Mouse (Mus musculus) heart, embryonic 14.5 days (tissue): ENCODE results near the gene Pnldc1. TPM values are rescaled to one million over a fixed set of nuclear protein-coding genes. Genes with fewer than 3 reads are reported as not detected.
"Not testable (repeated sequence)": the region's sequence is repeated elsewhere in the genome, so short reads cannot be mapped to it uniquely, and the experiment has no call there.

Experiments
- ATAC-seq: fragments of 200-750 bp; cut with Nextera tagmentation; 2 replicates; pipeline ENCODE4 v1.8.0; 2017; ENCODE audit warnings: low read depth, moderate TSS enrichment; ENCODE audit not compliant: insufficient number of reproducible peaks, insufficient read depth, low FRiP score
- H3K27ac ChIP-seq, 2 experiments: fragments of 200-500 bp in 1 of 2; fragments of 300-500 bp in 1 of 2; sonication (generic) in 1 of 2; replicated peaks in 1 of 2; 2 replicates each; pipeline ENCODE4 v1.5.1; 2012 to 2014; ENCODE audit warnings: low read depth in 2 of 2, low read length in 2 of 2, control low read depth in 1 of 2, mild to moderate bottlenecking in 1 of 2, mixed read lengths in 1 of 2; ENCODE audit not compliant: control insufficient read depth in 1 of 2, insufficient read depth in 1 of 2
- H3K27me3 ChIP-seq: fragments of 300-500 bp; sonication (generic); 2 replicates; pipeline ENCODE4 v1.6.1; 2014; ENCODE audit warnings: mild to moderate bottlenecking, low read length, control low read depth; ENCODE audit not compliant: control insufficient read depth, insufficient read depth
- H3K36me3 ChIP-seq: fragments of 300-500 bp; sonication (generic); 2 replicates; pipeline ENCODE4 v1.6.1; 2014; ENCODE audit warnings: mild to moderate bottlenecking, control low read depth, low read length, mixed read lengths; ENCODE audit not compliant: control insufficient read depth, insufficient read depth
- H3K4me1 ChIP-seq, 2 experiments: fragments of 200-500 bp in 1 of 2; fragments of 300-500 bp in 1 of 2; sonication (generic) in 1 of 2; 2 replicates each; pipeline ENCODE4 v1.6.1; 2012 to 2014; ENCODE audit warnings: low read length in 2 of 2, control low read depth in 1 of 2, mixed read lengths in 1 of 2; ENCODE audit not compliant: control insufficient read depth in 2 of 2, insufficient read depth in 2 of 2
- H3K4me2 ChIP-seq: fragments of 300-500 bp; sonication (generic); 2 replicates; pipeline ENCODE4 v1.6.1; 2014; ENCODE audit warnings: mild to moderate bottlenecking, low read length
- H3K4me3 ChIP-seq, 2 experiments: fragments of 200-500 bp in 1 of 2; fragments of 300-500 bp in 1 of 2; sonication (generic) in 1 of 2; 2 replicates each; pipeline ENCODE4 v1.5.1; 2012 to 2014; ENCODE audit warnings: low read length in 2 of 2, mild to moderate bottlenecking in 2 of 2, control low read depth in 1 of 2, low read depth in 1 of 2, moderate library complexity in 1 of 2; ENCODE audit not compliant: control insufficient read depth in 1 of 2, insufficient read depth in 1 of 2
- H3K9ac ChIP-seq: fragments of 300-500 bp; sonication (generic); 2 replicates; pipeline ENCODE4 v1.6.1; 2014; ENCODE audit warnings: mild to moderate bottlenecking, low read length
- H3K9me3 ChIP-seq: fragments of 300-500 bp; sonication (generic); 2 replicates; pipeline ENCODE4 v1.6.1; 2016; ENCODE audit warnings: low read length, control low read depth; ENCODE audit not compliant: control insufficient read depth
- WGBS: fragments of 180-500 bp; shearing (Covaris S2); extraction: QIAGEN DNeasy Blood & Tissue Kit; methylation state at CpG from one replicate; pipeline ENCODE4 v1.1.7; 2014; 5-methylcytosine and 5-hydroxymethylcytosine counted together
- polyA plus RNA-seq: library from polyadenylated mRNA; unstranded; fragments of >200 nt; fragmentation: Nextera tagmentation; extraction: Ambion mirVana; gene quantifications from 2 replicates; pipeline ENCODE4 v1.2.1, GENCODE M21; 2014

Pnldc1 gene
- polyA plus RNA-seq = 1.5 and 1.6 TPM in 2 replicates

DNA sequence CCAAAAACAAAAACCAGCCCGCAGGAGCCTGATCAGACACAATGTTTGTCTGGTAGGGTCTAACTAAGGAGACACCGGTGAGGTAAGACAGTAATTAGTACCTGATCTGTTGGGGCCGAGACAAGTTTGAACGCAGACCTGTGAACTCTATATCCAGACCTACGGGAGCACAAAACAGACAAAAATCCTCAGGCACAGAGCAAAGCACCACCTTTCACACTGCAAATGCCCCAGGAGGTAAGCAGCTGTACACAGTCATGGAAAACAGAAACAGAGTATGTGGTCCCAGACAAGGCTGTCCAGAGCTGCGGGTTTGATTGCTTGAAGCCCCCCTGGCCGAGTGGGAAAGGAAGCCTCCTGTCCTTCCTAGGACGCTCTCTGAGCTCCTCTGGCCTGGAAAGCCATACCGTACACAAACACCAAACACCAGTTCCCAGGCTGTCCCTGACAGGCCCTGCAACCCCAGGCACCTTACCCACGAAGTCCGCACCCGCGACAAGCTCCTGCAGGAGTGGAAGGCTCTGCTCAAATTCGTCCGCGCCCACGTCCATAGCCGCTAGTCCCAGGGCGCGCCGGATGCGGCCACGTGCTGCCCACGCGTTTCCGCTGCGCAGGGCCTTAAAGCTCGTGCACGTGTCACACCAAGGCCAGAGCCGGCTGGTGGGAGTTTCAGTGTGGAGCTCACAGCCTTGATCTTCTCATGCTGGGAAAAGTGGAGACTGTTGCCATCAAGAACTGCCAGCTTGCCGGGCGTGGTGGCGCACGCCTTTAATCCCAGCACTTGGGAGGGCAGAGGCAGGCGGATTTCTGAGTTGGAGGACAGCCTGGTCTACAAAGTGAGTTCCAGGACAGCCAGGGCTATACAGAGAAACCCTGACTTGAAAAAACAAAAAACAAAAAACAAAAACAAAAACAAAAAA, at the start of gene Pnldc1:
Pnldc1 (minus strand) TSS at position 870 of the 920 bp plus-strand sequence.
- ATAC-seq = no peak
- no peaks in the 10 kb centered on the region for H3K27me3 ChIP-seq
- peaks cover 66% of the 10 kb centered on the region for H3K36me3 ChIP-seq
- no peak within 1 kb of the TSS for H3K9ac ChIP-seq
- no peak within 1 kb of the TSS for H3K27ac ChIP-seq
- H3K4me3 ChIP-seq = no peak within 1 kb of the TSS
- no peak within 1 kb of the TSS for H3K4me2 ChIP-seq
- H3K4me1 ChIP-seq = 0 out of 4 replicates have a peak, but pooled peaks cover 0 to under 1% of the 10 kb centered on the region in 2 experiments
- no peaks in the 10 kb centered on the region for H3K9me3 ChIP-seq
- 76% methylated on average over 35 of the region's 35 CpGs for WGBS

DNA sequence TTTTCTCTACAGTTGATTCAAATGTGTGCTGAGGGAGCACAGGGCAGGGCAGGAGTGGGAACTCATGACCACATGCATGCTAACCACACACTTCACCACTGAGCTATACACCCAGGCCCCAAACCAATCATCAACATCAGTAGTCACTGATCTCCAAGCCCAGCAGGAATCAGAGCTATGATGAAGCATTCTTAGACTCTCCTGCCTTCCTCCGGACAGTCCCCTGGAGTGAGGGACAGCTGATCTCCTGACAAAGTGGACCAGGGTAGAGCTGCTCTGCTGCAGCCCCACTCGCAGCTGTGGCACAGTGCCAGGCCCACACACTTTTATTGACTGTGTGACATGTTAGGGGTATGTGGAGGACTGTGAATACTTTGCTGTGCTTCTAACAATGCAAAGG, 49.3 kb upstream of the Pnldc1 start:
- 42% methylated on average over 1 of the region's 2 CpGs for WGBS
- H3K27me3 ChIP-seq, H3K4me3 ChIP-seq, ATAC-seq, H3K4me2 ChIP-seq, H3K9me3 ChIP-seq, H3K27ac ChIP-seq, H3K4me1 ChIP-seq, H3K9ac ChIP-seq, H3K36me3 ChIP-seq: not testable (repeated sequence)

DNA sequence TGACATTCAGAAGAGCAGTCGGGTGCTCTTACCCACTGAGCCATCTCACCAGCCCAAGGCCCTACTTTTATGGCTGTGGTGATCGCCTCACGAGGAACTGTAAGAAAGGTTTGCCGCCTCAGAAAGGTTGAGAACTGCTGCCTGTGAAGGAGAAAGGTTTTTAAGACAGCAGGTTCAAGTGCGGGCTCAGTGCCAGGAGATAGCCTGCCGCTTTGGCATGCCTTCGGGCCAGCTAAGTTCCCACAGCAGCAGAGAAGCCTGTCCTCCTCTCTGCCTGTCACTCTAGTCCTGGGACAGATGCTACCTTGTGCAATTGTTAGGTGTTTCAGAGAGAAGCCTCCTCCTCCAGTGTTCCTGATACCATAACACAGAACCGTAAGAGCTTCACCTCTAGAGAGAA, 46.6 kb upstream of the Pnldc1 start:
- 91% methylated on average over 8 of the region's 8 CpGs for WGBS
- Histone ChIP-seq H3K27me3 (no peaks in the 10 kb centered on the region), H3K9me3 (no peaks in the 10 kb centered on the region), H3K4me1 (no peaks in the 10 kb centered on the region), H3K4me3 (no peak overlapping the region), H3K9ac (no peak overlapping the region), H3K27ac (no peak overlapping the region), H3K4me2 (no peak overlapping the region), H3K36me3 (peaks cover 14% of the 10 kb centered on the region)
- ATAC-seq = no peak

DNA sequence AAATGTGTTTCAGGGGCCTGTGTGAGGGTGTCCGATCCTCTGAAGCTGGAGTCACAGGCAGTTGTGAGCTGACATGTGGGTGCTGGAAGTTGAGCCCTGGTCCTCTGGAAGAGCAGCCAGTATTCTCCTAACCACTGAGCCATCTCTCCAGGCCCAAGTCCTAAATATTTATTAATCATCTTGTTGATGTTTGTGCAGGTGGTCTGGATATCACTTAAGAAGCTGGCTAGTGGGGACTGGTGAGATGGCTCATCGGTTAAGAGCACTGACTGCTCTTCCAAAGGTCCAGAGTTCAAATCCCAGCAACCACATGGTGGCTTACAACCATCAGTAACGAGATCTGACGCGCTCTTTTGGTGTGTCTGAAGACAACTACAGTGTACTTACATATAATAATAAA, 39.6 kb upstream of the Pnldc1 start:
- 92% methylated on average over 5 of the region's 5 CpGs for WGBS
- ATAC-seq = no peak
- H3K36me3 ChIP-seq = peaks cover 57% of the 10 kb centered on the region

DNA sequence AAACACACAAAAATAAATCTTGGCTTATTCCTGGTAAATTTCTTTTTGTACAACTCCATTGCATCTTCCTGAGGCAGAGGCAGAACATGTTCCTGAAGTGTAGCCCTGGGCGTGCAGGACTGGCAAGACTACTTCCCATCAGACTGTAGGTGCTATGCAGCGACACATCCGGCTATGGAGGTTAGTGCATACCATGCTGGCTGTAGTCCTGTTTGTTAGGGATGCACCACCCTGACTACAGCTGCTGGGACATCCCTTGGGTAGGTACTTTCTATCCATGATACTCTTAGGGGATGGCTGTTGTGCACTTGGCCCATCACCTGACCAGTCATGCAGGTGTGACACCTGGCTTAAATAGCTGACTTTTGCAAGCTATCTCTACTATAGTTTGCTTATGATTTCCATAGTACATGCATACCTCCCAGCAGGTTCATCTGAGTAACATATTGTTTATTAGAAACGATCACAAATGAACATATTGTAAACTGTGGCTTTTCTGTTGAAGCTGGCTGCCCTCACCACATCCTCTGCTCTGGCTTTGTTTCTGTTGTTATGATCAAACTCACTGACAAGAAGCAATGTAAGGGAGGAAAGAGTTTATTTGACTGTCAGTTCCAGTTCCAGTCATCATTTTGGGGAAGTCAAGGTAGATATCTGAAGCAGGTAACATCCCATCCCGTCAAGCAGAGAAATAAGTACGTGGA, 32.6 kb upstream of the Pnldc1 start:
- no peak overlapping the region for H3K9ac ChIP-seq
- no peaks in the 10 kb centered on the region for H3K27me3 ChIP-seq
- no peak overlapping the region for H3K4me3 ChIP-seq
- ATAC-seq = no peak
- H3K4me2 ChIP-seq = no peak overlapping the region
- no peak overlapping the region for H3K27ac ChIP-seq
- H3K9me3 ChIP-seq = no peaks in the 10 kb centered on the region
- peaks cover 35% of the 10 kb centered on the region for H3K36me3 ChIP-seq
- no peaks in the 10 kb centered on the region; a peak in 2 of 4 replicates for H3K4me1 ChIP-seq
- 91% methylated on average over 6 of the region's 6 CpGs for WGBS

More for the DNA sequence above, 39.6 kb upstream of the Pnldc1 start:
- Histone ChIP-seq H3K27me3 (no peaks in the 10 kb centered on the region), H3K27ac (no peak overlapping the region), H3K9me3 (no peaks in the 10 kb centered on the region), H3K4me1 (no peaks in the 10 kb centered on the region), H3K4me2 (no peak overlapping the region), H3K9ac (no peak overlapping the region), H3K4me3 (no peak overlapping the region)

DNA sequence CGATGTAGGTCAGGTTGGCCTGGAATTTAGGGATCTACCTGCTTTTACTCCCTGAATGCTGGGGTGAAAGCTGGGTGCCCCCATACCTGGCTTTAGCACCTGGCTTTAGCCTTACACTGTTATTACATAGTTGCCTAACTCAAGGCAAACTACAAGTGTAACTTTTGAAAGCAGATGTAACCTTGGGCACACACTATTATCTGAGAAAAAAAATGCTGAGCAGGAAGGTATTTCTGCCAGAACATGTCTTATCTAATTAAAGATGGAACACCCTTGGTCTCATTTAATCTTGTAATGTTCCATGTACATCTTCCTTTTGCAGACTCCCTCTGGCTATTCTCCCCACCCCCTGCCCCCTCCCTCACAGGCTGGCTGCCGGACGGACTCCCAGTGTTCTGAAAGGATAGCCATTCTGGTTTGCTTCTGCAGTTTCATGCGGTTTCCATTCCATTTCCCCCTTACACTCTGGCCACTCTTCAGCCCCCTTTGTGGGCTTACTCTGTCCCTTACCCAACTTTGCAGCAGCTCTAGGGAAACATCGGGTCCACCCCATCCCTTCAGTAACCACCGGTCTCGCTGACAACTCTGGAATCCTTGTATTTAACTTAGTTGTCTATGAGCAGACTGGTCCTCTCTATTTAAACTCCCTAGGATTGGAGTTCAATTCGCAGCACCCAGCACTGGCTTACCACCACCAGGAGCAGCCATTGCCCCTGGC, 31.7 kb upstream of the Pnldc1 start:
- Histone ChIP-seq H3K27me3 (no peaks in the 10 kb centered on the region), H3K4me1 (no peaks in the 10 kb centered on the region; a peak in 2 of 4 replicates), H3K9ac (no peak overlapping the region), H3K4me2 (no peak overlapping the region), H3K9me3 (no peaks in the 10 kb centered on the region), H3K36me3 (peaks cover 33% of the 10 kb centered on the region), H3K27ac (no peak overlapping the region), H3K4me3 (no peak overlapping the region)
- no peak for ATAC-seq
- 77% methylated on average over 8 of the region's 8 CpGs for WGBS

DNA sequence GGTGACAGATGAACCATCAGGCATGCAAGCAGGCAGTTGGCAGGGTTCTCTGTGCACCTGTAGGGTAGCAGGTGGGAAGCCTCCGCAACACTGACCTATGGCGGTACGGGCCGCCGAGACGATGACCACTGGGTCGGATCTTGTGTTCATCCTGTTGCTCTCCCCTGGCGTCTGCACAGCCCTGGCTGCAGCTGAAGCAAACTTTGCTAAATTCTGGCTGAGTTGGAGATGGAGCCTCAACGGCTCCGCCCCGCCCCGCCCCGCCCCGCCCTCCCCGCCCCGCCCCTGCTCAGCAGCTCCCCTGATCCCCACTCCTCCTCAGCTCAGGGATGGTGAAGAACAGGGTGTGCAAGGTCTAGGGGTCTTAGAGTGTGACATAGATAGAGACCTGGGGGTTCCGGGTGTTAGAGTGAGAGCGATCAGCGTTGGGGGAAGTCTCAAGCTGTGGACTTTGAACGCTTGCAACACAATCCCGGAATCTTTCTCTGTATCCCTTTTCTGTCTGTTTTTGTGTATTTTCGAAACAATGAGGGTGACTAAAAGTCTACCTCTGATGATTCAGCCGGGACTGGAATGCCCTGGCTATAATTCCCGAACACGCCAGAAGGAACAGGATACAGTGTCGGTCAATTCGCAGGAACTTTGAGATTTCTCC, 30.2 kb upstream of the Pnldc1 start, which contains the start of gene Acat3:
Acat3 (minus strand) TSS at position 450 of the 655 bp plus-strand sequence.
- H3K9me3 ChIP-seq = no peaks in the 10 kb centered on the region
- H3K27ac ChIP-seq = no peak within 1 kb of the TSS
- 16% methylated on average over 27 of the region's 27 CpGs for WGBS
- no peak for ATAC-seq
- H3K4me1 ChIP-seq = no peaks in the 10 kb centered on the region; a peak in 2 of 4 replicates
- H3K36me3 ChIP-seq = peaks cover 23% of the 10 kb centered on the region
- H3K9ac ChIP-seq = no peak within 1 kb of the TSS
- H3K4me2 ChIP-seq = peak within 1 kb of the TSS; percentile 65
- H3K27me3 ChIP-seq = no peaks in the 10 kb centered on the region
- H3K4me3 ChIP-seq = peak within 1 kb of the TSS; percentile 30 to 31
